Mouse (Mus musculus): ENCODE measurements at regions not wholly inside any gene's neighbourhood (a gene's known extent, or its start where the extent isn't known, plus 50 kb on each side); places are given as distances from the start of the nearest gene placed in this dataset.

- no peak for ATAC-seq (ENCODE audit: insufficient read depth)
- no peak overlapping the region for H3K4me3 ChIP-seq (replicated peaks)
- 47% methylated on average over 5 of the region's 5 CpGs for WGBS (ENCODE audit: insufficient replicate concordance)
Measured at GRCm38 (mm10) chr1:166735545-166735944, 53.9 kb upstream of the Fmo9 start.

GRCm38 (mm10) chr1:166738029-166738428 lies 56.4 kb upstream of the Fmo9 start:
- Histone ChIP-seq H3K36me3 (replicated peaks) (no peaks in the 10 kb centered on the region), H3K9me3 (replicated peaks) (no peaks in the 10 kb centered on the region), H3K27me3 (no peaks in the 10 kb centered on the region), H3K9ac (no peak overlapping the region), H3K27ac (replicated peaks) (no peak overlapping the region), H3K4me2 (no peak overlapping the region), H3K4me3 (replicated peaks) (no peak overlapping the region), H3K4me1 (replicated peaks) (no peaks in the 10 kb centered on the region)
- WGBS (ENCODE audit: insufficient replicate concordance): 4% methylated on average over 2 of the region's 2 CpGs
- ATAC-seq (ENCODE audit: insufficient read depth): no peak

More at GRCm38 (mm10) chr1:166735545-166735944, 53.9 kb upstream of the Fmo9 start:
- Histone ChIP-seq H3K36me3 (replicated peaks) (no peaks in the 10 kb centered on the region), H3K4me2 (no peak overlapping the region), H3K9ac (no peak overlapping the region), H3K27ac (replicated peaks) (no peak overlapping the region), H3K27me3 (no peaks in the 10 kb centered on the region), H3K9me3 (replicated peaks) (no peaks in the 10 kb centered on the region), H3K4me1 (replicated peaks) (no peaks in the 10 kb centered on the region)

GRCm38 (mm10) chr1:166750236-166750635 lies 68.6 kb upstream of the Fmo9 start:
- no peaks in the 10 kb centered on the region for H3K27me3 ChIP-seq
- ATAC-seq (ENCODE audit: insufficient read depth): no peak
- H3K4me2 ChIP-seq: no peak overlapping the region
- H3K36me3 ChIP-seq (replicated peaks): no peaks in the 10 kb centered on the region
- 67% methylated on average over 4 of the region's 4 CpGs for WGBS (ENCODE audit: insufficient replicate concordance)
- no peak overlapping the region for H3K27ac ChIP-seq (replicated peaks)
- no peak overlapping the region for H3K4me3 ChIP-seq (replicated peaks)
- no peaks in the 10 kb centered on the region for H3K4me1 ChIP-seq (replicated peaks)
- no peak overlapping the region for H3K9ac ChIP-seq
- H3K9me3 ChIP-seq (replicated peaks): no peaks in the 10 kb centered on the region

- no peak overlapping the region for H3K9ac ChIP-seq
- H3K4me1 ChIP-seq (replicated peaks): no peaks in the 10 kb centered on the region
- no peak overlapping the region for H3K4me2 ChIP-seq
- no peaks in the 10 kb centered on the region for H3K9me3 ChIP-seq (replicated peaks)
- no peaks in the 10 kb centered on the region for H3K36me3 ChIP-seq (replicated peaks)
- WGBS (ENCODE audit: insufficient replicate concordance): 67% methylated on average over 4 of the region's 4 CpGs
- no peaks in the 10 kb centered on the region for H3K27me3 ChIP-seq
- H3K4me3 ChIP-seq (replicated peaks): no peak overlapping the region
- H3K27ac ChIP-seq (replicated peaks): no peak overlapping the region
- ATAC-seq (ENCODE audit: insufficient read depth): no peak
Measured at GRCm38 (mm10) chr1:166750777-166751176, 69.1 kb upstream of the Fmo9 start.

DNA sequence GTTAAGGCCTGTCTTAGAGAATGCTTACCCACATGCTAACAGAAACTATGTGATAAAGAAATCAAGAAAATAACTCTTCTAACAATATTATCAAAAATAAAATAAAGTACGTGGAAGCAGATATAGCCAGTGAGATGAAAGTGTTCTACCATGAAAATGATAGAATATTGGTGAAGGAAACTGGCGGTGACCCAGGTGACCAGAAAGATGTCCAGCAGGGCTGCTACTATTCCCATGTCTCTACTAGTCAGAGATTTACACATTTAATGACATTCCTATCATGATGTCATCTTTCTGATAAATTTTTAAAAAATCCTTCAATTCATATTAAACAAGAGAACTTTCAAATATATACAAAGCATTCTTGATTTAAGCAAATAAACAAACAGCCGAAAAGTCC lies 69.8 kb upstream of the Fmo9 start:
- Histone ChIP-seq H3K36me3 (replicated peaks) (no peaks in the 10 kb centered on the region), H3K4me2 (no peak overlapping the region), H3K9me3 (replicated peaks) (no peaks in the 10 kb centered on the region), H3K27ac (replicated peaks) (no peak overlapping the region), H3K9ac (no peak overlapping the region), H3K4me3 (replicated peaks) (no peak overlapping the region), H3K27me3 (no peaks in the 10 kb centered on the region), H3K4me1 (replicated peaks) (no peaks in the 10 kb centered on the region)
- 64% methylated on average over 3 of the region's 3 CpGs for WGBS (ENCODE audit: insufficient replicate concordance)
- no peak for ATAC-seq (ENCODE audit: insufficient read depth)

DNA sequence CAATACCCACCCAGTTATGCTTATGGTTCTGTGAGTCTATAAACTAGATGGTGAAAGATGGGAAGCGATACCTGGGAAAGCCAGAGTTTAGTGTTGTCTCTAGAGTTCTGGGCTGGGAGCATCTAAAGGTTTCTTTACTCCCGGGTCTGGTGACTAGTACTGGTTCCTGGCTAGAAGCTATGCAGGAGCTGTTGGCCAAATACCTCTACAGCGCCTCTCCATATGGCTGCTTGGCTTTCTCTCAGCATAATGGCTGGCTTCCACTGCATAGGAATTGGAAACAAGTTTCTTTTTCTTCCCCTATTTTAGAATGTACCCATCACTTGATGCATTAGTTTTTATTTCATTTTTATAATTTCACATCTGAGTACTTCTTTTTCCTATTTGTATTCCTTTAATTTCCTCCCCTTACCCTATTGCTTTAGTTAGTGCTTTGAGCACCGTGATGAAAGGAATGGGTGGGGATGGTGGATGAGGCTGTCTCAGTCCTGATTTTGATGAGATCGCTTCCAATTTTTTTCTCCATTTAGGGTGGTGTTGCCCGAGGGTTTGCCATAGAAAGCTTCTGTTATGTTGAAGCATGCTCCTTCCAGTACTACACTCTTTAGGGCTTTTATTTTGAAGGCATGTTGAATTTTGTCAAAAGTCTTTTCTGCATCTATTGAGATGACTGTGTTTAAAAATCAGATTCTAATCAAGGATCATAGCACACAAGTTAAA lies 71.5 kb upstream of the Fmo9 start:
- Histone ChIP-seq H3K4me3 (replicated peaks) (no peak overlapping the region), H3K36me3 (replicated peaks) (no peaks in the 10 kb centered on the region), H3K9me3 (replicated peaks) (no peaks in the 10 kb centered on the region), H3K4me2 (no peak overlapping the region), H3K27ac (replicated peaks) (no peak overlapping the region), H3K27me3 (no peaks in the 10 kb centered on the region), H3K9ac (no peak overlapping the region), H3K4me1 (replicated peaks) (no peaks in the 10 kb centered on the region)
- no peak for ATAC-seq (ENCODE audit: insufficient read depth)
- WGBS (ENCODE audit: insufficient replicate concordance): 68% methylated on average over 6 of the region's 6 CpGs

- H3K4me1 ChIP-seq (replicated peaks): no peaks in the 10 kb centered on the region
- H3K4me2 ChIP-seq: no peak overlapping the region
- no peak for ATAC-seq (ENCODE audit: insufficient read depth)
- 0 out of 2 replicates have a peak, but pooled peaks cover 2% of the 10 kb centered on the region for H3K9me3 ChIP-seq (replicated peaks)
- H3K9ac ChIP-seq: no peak overlapping the region
- H3K27ac ChIP-seq (replicated peaks): no peak overlapping the region
- no peak overlapping the region for H3K4me3 ChIP-seq (replicated peaks)
- 20% methylated on average over 2 of the region's 2 CpGs for WGBS (ENCODE audit: insufficient replicate concordance)
- H3K36me3 ChIP-seq (replicated peaks): no peaks in the 10 kb centered on the region
- no peaks in the 10 kb centered on the region for H3K27me3 ChIP-seq
Measured at GRCm38 (mm10) chr1:166758987-166759386, 77.3 kb upstream of the Fmo9 start.

GRCm38 (mm10) chr1:166773114-166773513 lies 91.5 kb upstream of the Fmo9 start:
- Histone ChIP-seq H3K4me2 (no peak overlapping the region), H3K9me3 (replicated peaks) (no peaks in the 10 kb centered on the region), H3K9ac (no peak overlapping the region), H3K4me3 (replicated peaks) (no peak overlapping the region), H3K27ac (replicated peaks) (no peak overlapping the region), H3K27me3 (no peaks in the 10 kb centered on the region), H3K36me3 (replicated peaks) (no peaks in the 10 kb centered on the region), H3K4me1 (replicated peaks) (no peaks in the 10 kb centered on the region)
- no peak for ATAC-seq (ENCODE audit: insufficient read depth)
- 71% methylated on average over 1 of the region's 1 CpGs for WGBS (ENCODE audit: insufficient replicate concordance)

- no peaks in the 10 kb centered on the region for H3K36me3 ChIP-seq (replicated peaks)
- ATAC-seq (ENCODE audit: insufficient read depth): no peak
- no peak overlapping the region for H3K9ac ChIP-seq
- no peak overlapping the region for H3K4me2 ChIP-seq
- H3K4me1 ChIP-seq (replicated peaks): no peaks in the 10 kb centered on the region
- WGBS (ENCODE audit: insufficient replicate concordance): 33% methylated on average over 1 of the region's 1 CpGs
- no peaks in the 10 kb centered on the region for H3K27me3 ChIP-seq
- no peaks in the 10 kb centered on the region for H3K9me3 ChIP-seq (replicated peaks)
- H3K27ac ChIP-seq (replicated peaks): no peak overlapping the region
- H3K4me3 ChIP-seq (replicated peaks): no peak overlapping the region
Measured at GRCm38 (mm10) chr1:166782106-166782505, 100.5 kb upstream of the Fmo9 start.

DNA sequence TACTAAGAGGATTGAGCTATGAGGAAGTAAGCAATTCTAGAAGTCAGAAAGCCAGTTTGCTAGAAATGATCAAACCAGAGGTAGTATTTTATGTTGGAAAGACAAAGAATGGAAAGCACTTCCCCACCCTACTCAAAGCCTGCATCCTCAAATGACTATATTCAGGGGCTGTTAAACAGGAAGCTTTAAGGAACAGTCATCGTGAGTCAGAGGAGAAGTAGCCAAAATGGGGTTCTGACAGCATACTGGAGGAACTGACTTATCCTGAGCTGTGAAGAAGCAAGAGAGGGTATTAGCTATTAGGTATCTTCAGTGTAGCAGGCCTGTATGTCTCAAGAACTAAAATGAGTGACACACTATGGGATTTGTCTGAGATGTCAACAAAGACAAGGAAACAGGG lies 106.3 kb upstream of the Fmo9 start:
- no peak for ATAC-seq (ENCODE audit: insufficient read depth)
- H3K4me3 ChIP-seq (replicated peaks): no peak overlapping the region
- 21% methylated on average over 1 of the region's 1 CpGs for WGBS (ENCODE audit: insufficient replicate concordance)

GRCm38 (mm10) chr1:166788824-166789399 lies 107.3 kb upstream of the Fmo9 start:
- no peak for ATAC-seq (ENCODE audit: insufficient read depth)
- no peaks in the 10 kb centered on the region for H3K36me3 ChIP-seq (replicated peaks)
- H3K9me3 ChIP-seq (replicated peaks): no peaks in the 10 kb centered on the region
- no peaks in the 10 kb centered on the region for H3K27me3 ChIP-seq
- no peak overlapping the region for H3K9ac ChIP-seq
- WGBS (ENCODE audit: insufficient replicate concordance): 38% methylated on average over 1 of the region's 1 CpGs
- no peak overlapping the region for H3K4me2 ChIP-seq
- no peak overlapping the region for H3K4me3 ChIP-seq (replicated peaks)
- no peaks in the 10 kb centered on the region for H3K4me1 ChIP-seq (replicated peaks)
- H3K27ac ChIP-seq (replicated peaks): no peak overlapping the region

More for the DNA sequence above, 106.3 kb upstream of the Fmo9 start:
- Histone ChIP-seq H3K27me3 (no peaks in the 10 kb centered on the region), H3K4me1 (replicated peaks) (no peaks in the 10 kb centered on the region), H3K9ac (no peak overlapping the region), H3K9me3 (replicated peaks) (no peaks in the 10 kb centered on the region), H3K36me3 (replicated peaks) (no peaks in the 10 kb centered on the region), H3K4me2 (no peak overlapping the region), H3K27ac (replicated peaks) (no peak overlapping the region)
